Mouse (Mus musculus) thymus, adult 2 months (tissue): Measurements from ENCODE around the gene Gm867. TPM values are rescaled to one million over a fixed set of nuclear protein-coding genes. Genes with fewer than 3 reads are reported as not detected.

Source experiments
- DNase-seq: peaks from one replicate; pipeline ENCODE4 v3.0.0; 2021
- H3K27ac ChIP-seq: fragments of 200-500 bp; 2 replicates; pipeline ENCODE4 v1.5.1; 2012; ENCODE audit warnings: low read length, control low read depth; ENCODE audit not compliant: control insufficient read depth, insufficient read depth
- H3K27me3 ChIP-seq: fragments of 200-500 bp; 2 replicates; pipeline ENCODE4 v1.6.1; 2012; ENCODE audit warnings: mild to moderate bottlenecking, low read length, moderate library complexity, mixed read lengths; ENCODE audit not compliant: control insufficient read depth, insufficient read depth
- H3K36me3 ChIP-seq: fragments of 200-500 bp; 2 replicates; pipeline ENCODE4 v1.6.1; 2012; ENCODE audit warnings: mild to moderate bottlenecking, low read length, moderate library complexity; ENCODE audit not compliant: control insufficient read depth, insufficient read depth
- H3K4me1 ChIP-seq: fragments of 200-500 bp; replicated peaks from 2 replicates; pipeline ENCODE4 v1.6.1; 2012; ENCODE audit warnings: low read length; ENCODE audit not compliant: control insufficient read depth, insufficient read depth
- H3K4me3 ChIP-seq: fragments of 200-500 bp; 2 replicates; pipeline ENCODE4 v1.5.1; 2012; ENCODE audit warnings: mild to moderate bottlenecking, low read length, control low read depth, moderate library complexity; ENCODE audit not compliant: control insufficient read depth, insufficient read depth
- CTCF ChIP-seq: fragments of 200-500 bp; IDR thresholded peaks from 2 replicates; pipeline ENCODE4 v1.5.1; 2012; ENCODE audit warnings: mild to moderate bottlenecking, control low read depth, low read length, moderate library complexity, borderline replicate concordance; ENCODE audit not compliant: control insufficient read depth, poor library complexity, insufficient read depth; ENCODE audit errors: extremely low read depth
- POLR2A ChIP-seq: fragments of 200-500 bp; IDR thresholded peaks from 2 replicates; pipeline ENCODE4 v1.6.1; 2012; ENCODE audit warnings: mild to moderate bottlenecking, low read length, control low read depth, moderate library complexity; ENCODE audit not compliant: control insufficient read depth, poor library complexity, insufficient read depth; ENCODE audit errors: extremely low read depth
- WGBS: fragments of 180-500 bp; shearing (Covaris S2); methylation state at CpG from one replicate; pipeline ENCODE4 v1.1.7; 2018; 5-methylcytosine and 5-hydroxymethylcytosine counted together
- polyA plus RNA-seq: library from polyadenylated mRNA; depleted of rRNA; stranded (reverse); fragments of >200 nt; gene quantifications from 2 replicates; pipeline ENCODE4 v1.2.3, GENCODE M21; 2012

Gene Gm867
- polyA plus RNA-seq, 1 experiment: 0.42 TPM

DNA sequence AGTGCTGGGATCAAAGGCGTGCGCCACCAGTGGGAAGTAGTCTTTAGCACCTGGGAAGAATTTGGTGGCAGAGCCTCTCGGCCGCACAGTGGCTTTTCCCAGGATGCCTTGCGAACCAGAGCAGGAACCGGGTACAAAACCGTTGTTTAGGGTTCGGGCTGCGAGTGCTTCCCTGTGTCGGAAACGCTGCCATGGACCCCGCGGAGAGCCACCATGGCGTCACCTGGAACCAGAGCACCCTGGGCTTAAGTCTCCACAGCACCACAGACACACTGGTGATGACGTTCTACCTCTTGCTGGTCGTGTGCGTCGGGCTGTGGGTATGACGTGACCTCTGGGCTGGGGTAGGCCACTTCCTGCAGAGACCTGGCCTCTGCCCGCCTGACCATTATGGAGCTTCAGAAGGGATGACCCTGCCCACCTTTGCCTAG, 13.9 kb upstream of the Gm867 start, which contains the start of gene Gm5134:
TSS of gene Gm5134 (plus strand) at position 134 of the 431 bp plus-strand sequence.
- peak within 1 kb of the TSS; percentile 32; the same call in 1 of the 2 replicates for H3K27ac ChIP-seq
- 23% methylated on average over 20 of the region's 20 CpGs for WGBS
- no peaks in the 10 kb centered on the region for H3K36me3 ChIP-seq
- peak; percentile 42 for DNase-seq
- H3K4me1 ChIP-seq: peaks cover 19% of the 10 kb centered on the region
- TF ChIP-seq CTCF (no peak), POLR2A (no peak)
- H3K4me3 ChIP-seq: peak within 1 kb of the TSS; percentile 88
- no peaks in the 10 kb centered on the region for H3K27me3 ChIP-seq

- H3K36me3 ChIP-seq: no peaks in the 10 kb centered on the region
- H3K4me1 ChIP-seq: peaks cover 19% of the 10 kb centered on the region
- 3% methylated on average over 13 of the region's 13 CpGs for WGBS
- DNase-seq: peak; percentile 38
- no peak overlapping the region for H3K27ac ChIP-seq
- H3K27me3 ChIP-seq: no peaks in the 10 kb centered on the region
- no peak for TF ChIP-seq POLR2A
- TF ChIP-seq CTCF: no peak
- peak overlapping the region; percentile 33 for H3K4me3 ChIP-seq
These were observed 11.1 kb upstream of the Gm867 start for GRCm38 (mm10) chr10:75951424-75952050.

- DNase-seq: peak; percentile 32
- H3K27me3 ChIP-seq: no peaks in the 10 kb centered on the region
These were observed 10.3 kb upstream of the Gm867 start for GRCm38 (mm10) chr10:75950791-75951210.

DNA sequence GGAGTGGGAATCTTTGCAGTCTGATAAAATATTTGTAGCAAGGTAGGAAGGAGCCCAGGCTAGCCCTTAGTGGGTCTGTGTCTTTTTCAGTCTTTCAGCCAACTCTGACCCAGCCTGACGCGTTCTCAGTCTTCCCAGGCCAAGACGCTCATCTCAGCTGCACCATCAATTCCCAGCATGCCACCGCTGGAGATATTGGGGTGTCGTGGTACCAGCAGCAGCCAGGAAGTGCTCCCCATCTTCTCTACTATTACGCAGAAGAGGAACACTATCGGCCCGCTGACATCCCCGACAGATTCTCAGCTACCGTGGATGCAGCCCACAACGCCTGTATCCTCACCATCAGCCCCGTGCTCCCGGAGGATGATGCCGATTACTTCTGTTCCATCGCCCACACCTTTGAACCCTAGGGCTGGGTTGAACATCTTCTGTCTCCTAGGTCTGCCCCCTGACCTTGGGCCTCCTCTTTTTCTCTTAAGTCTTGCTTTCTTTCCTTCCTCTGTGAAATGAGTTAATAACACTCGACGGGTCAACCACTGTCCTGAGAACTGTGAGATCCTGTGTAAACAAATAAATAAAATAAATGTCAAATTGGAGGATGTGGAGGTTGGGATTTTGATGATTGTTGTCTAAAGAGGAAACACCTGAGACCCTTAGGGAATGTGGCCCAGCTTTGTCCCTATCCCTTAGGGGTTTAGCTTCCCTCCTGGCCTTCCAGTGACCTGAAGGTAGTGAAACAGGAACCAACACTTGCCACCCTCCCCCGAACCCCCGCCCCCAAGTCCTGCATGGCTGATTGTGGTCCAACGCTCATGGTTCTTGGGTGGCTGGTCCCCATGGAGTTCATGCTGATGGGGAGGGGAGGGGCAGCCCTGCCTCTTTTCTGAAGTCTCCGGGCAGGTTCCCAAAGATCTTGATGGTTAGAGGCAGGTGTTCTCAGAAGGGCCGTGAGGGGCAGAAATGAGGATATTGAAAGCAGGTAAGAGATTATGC, 8.9 kb upstream of the Gm867 start:
- no peak for DNase-seq
- no peak overlapping the region for H3K27ac ChIP-seq
- WGBS: 76% methylated on average over 22 of the region's 22 CpGs
- TF ChIP-seq POLR2A (no peak), CTCF (no peak)
- no peak overlapping the region for H3K4me3 ChIP-seq
- no peaks in the 10 kb centered on the region for H3K36me3 ChIP-seq
- no peaks in the 10 kb centered on the region for H3K27me3 ChIP-seq
- H3K4me1 ChIP-seq: peaks cover 15% of the 10 kb centered on the region

More at GRCm38 (mm10) chr10:75950791-75951210, 10.3 kb upstream of the Gm867 start:
- TF ChIP-seq POLR2A (no peak), CTCF (no peak)
- Histone ChIP-seq H3K36me3 (no peaks in the 10 kb centered on the region), H3K4me3 (peak overlapping the region; percentile 33), H3K4me1 (peaks cover 19% of the 10 kb centered on the region), H3K27ac (no peak overlapping the region)
- WGBS: 25% methylated on average over 23 of the region's 23 CpGs

DNA sequence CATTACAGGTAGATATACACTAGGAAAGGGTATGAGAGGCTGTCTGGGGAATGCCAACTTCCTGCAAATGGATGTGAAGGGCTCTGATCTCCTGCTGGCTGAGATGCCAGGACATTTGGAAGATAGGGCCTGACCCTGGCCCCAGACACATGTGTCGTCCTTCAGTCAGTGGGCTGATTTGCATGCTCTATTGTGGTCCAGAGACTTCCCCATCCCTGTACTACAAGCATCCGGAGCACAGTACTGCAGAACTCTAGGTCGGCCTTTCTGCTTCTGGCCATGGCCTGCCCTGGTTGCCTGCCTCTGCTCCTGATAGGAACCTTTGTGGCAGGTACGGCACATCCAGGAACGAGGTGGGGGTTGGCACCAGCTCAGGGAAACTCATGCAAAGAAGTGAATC, 7.6 kb upstream of the Gm867 start:
- no peak for DNase-seq
- no peak overlapping the region for H3K4me3 ChIP-seq
- TF ChIP-seq POLR2A (no peak), CTCF (no peak)
- no peaks in the 10 kb centered on the region for H3K36me3 ChIP-seq
- H3K4me1 ChIP-seq: peaks cover 10% of the 10 kb centered on the region
- WGBS: 74% methylated on average over 5 of the region's 5 CpGs
- no peak overlapping the region for H3K27ac ChIP-seq
- no peaks in the 10 kb centered on the region for H3K27me3 ChIP-seq

DNA sequence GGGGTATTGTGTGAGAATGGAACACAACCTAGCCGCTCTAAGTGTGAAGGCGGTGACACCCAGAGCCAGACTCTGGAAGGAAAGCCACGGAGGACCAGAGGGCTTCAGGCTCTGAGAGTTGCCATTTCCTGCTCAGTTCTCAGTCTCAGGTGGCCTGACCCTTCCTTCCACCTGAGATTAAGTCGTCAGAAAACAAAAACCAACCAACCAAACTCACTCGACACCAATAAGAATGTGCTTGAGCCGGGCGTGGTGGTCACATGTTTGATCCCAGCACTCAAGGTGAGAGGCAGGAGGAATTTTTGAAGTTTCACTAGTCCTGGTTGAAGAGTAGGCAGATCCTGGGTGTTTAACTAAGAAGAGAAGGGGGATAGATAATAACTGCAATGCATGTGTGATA, 5.4 kb upstream of the Gm867 start:
- H3K27ac ChIP-seq: no peak overlapping the region
- H3K27me3 ChIP-seq: no peaks in the 10 kb centered on the region
- no peak overlapping the region for H3K4me3 ChIP-seq
- no peaks in the 10 kb centered on the region for H3K36me3 ChIP-seq
- WGBS: 84% methylated on average over 7 of the region's 7 CpGs
- H3K4me1 ChIP-seq: peaks cover 4% of the 10 kb centered on the region
- DNase-seq: no peak
- TF ChIP-seq CTCF: no peak
- no peak for TF ChIP-seq POLR2A
